Mouse (Mus musculus): Measurements from ENCODE around the gene Mrpl43.
"Not testable (repeated sequence)": the region's sequence is repeated elsewhere in the genome, so short reads cannot be mapped to it uniquely, and the experiment has no call there.

The Mrpl43 gene

GRCm38 (mm10) chr19:45005957-45006712, at the start of gene Mrpl43:
Gene Mrpl43 (minus strand): TSS chr19:45006442.
- peak; percentile 91 to 96 for DNase-seq (ENCODE audit: low spot score in 2 of 2)

DNA sequence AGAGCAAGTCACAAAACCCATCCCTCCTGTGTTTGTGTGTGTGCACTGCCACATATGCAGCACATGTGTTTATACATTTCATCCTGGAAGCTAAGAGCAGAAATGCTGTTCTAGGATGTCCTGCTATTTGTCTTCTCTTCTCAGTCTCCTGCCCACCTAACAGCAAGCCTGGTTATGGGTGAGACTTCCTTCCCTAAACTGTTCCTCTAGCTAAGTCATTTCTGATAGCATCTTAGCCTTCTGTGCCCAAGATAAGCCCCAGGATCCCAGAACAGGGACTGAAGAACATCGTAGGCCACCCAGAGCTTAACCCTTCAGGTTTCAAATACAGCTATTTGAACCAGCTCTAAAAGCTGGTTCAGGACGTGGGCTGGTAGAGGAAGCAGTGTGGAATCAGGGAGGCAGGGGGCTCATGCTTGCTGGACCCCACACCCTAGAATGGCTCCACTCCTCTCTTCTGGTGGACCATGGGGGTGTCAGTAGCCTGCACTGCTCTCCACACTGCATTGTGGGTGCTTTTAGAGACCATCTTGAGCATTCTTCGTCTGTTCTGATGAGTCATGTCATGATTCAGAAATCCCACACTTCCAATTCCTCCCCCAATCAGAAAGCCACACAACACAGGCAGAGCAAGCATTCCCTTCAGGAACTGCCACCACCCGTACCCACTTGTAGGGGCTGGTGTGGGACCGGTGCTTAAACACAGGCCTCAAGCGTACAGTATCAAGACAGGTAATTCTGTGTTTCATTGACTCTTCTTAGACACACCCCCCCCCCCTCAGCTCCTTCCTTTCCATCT, 48.8 kb upstream of the Mrpl43 start:
- DNase-seq (ENCODE audit: low spot score in 2 of 2) = no peak

GRCm38 (mm10) chr19:45053451-45053850, 47.2 kb upstream of the Mrpl43 start:
- DNase-seq (ENCODE audit: low spot score in 2 of 2) = no peak

DNA sequence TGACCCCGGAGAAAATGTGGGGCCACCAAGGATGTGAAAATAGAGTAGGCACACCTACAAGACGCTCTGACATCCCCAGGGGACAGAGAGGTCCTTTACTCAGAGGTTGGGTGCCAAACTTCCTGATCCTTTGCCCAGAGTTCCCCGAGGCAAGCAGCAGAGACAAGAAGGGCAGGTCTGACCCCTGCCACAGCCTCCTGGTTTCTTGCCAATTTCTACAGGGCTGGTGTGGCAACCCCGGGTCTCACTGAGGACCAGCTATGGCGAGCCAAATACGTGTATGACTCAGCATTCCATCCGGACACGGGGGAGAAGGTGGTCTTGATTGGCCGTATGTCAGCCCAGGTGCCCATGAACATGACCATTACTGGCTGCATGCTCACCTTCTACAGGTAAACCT, 43.3 kb upstream of the Mrpl43 start:
- no peak for DNase-seq (ENCODE audit: low spot score in 2 of 2)

- no peak for DNase-seq (ENCODE audit: low spot score in 2 of 2)
These were observed 42.6 kb upstream of the Mrpl43 start for GRCm38 (mm10) chr19:45048644-45049365.

DNA sequence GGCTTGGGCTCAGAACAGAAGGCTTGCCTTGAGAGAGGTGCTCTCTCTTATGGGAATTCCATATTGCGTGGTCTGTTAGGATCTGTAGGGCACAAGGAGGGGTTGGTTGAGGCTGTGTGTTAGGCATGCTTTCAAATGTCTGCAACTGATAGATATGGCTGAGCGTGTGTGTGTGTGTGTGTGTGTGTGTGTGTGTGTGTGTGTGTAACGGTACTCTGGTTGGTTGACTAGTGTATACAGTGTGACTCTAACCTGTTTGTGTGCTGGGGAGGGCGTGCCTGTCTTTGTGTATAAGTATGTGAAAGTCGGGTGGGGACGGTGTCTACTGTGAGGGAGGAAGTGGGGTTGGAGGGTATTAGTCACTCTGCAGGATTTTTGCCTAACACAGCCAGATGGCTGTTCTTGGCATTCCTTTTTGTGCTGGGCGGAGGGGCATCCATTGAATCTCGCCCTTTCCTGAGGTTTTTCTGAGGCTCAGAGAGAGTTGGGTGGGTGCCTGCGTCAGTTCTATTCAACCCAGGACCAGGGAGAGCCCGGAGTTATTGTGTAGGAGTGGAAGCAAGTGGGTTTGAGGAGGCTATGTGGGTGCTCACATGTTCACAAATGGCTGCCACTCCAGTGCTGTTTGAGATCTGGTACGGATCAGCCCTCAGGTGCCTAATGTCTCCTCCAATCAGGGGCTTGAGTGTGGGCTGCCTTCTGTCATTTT, 41.8 kb upstream of the Mrpl43 start:
- DNase-seq (ENCODE audit: low spot score in 2 of 2) = peak; percentile 87 to 92

- DNase-seq (ENCODE audit: low spot score in 2 of 2) = peak; percentile 76 to 91
These were observed 41.2 kb upstream of the Mrpl43 start, which contains the start of gene Sfxn3 for GRCm38 (mm10) chr19:45047417-45047934. Gene Sfxn3 (plus strand): TSS chr19:45047503.

- peak; percentile 84 to 89 for DNase-seq (ENCODE audit: low spot score in 2 of 2)
These were observed 40.5 kb upstream of the Mrpl43 start for GRCm38 (mm10) chr19:45046523-45047321.

DNA sequence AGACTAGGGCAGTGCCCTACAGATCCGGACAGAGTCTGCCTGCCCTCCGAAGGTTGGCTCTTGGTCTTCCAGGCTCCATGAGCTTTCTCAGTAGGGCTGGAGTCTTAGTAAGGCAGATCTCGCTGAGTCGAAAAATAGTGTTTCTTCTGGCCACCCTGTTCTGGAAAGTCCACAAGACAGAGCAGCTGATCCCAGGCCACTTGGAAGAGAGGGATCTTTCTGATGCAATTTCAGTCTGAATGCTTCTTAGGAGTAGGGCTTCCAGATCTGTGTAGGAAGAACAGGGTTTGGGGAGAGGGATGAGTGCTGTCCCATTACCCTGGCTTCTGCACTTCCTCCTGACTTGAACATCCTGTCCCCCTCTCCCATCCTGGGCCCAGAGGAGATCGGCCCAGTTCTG, 39.4 kb upstream of the Mrpl43 start, which contains the start of gene Pdzd7:
Gene Pdzd7, minus strand, starts transcription at position 67 of the 400 bp plus-strand sequence.
- no peak for DNase-seq (ENCODE audit: low spot score in 2 of 2)

- DNase-seq (ENCODE audit: low spot score in 2 of 2) = no peak
These were observed 39.0 kb upstream of the Mrpl43 start for GRCm38 (mm10) chr19:45045236-45045635.

DNA sequence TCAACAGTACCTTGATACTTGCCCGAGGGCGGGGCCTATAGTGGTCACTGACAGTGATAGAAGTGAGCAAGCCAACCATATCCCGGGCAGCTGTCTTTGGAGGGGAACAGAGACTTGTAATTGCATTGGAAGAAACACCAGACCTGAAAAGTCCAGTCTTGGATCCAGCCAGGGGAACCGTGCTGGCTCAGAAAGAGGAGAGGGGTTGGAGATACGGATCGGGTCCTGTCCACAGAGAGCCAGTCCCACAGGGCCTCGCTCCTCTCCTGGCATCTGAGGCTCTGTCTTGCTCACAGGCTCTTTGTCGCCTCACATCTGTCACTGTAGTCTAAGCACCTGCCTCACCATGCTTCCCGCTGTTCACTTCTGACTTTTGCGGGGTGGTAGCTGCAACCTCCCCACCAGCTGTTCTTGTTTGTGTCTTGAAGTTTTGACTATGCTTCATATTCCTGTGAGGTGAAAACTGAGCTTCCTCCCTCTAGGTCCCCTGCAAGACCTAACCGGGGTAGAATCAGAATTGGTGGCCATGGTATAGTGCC, 38.2 kb upstream of the Mrpl43 start:
- no peak for DNase-seq (ENCODE audit: low spot score in 2 of 2)

GRCm38 (mm10) chr19:45040214-45040613, 34.0 kb upstream of the Mrpl43 start:
- no peak for DNase-seq (ENCODE audit: low spot score in 2 of 2)

DNA sequence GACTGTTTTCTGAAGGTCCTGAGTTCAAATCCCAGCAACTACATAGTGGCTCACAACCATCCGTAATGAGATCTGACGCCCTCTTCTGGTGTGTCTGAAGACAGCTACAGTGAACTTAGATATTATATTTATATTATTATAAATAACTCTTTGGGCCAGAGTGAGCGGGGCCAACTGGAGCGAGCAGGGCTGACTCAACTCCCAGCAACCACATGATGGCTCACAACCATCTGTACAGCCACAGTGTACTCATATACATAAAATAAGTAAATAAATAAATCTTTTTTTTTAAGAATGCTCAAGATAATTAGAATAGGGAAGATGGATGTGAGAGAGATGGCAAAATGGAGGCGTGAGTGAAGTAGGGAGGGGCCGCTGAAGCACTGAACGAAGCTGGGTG, 32.0 kb upstream of the Mrpl43 start:
- not testable (repeated sequence) for DNase-seq (ENCODE audit: low spot score in 2 of 2)

DNA sequence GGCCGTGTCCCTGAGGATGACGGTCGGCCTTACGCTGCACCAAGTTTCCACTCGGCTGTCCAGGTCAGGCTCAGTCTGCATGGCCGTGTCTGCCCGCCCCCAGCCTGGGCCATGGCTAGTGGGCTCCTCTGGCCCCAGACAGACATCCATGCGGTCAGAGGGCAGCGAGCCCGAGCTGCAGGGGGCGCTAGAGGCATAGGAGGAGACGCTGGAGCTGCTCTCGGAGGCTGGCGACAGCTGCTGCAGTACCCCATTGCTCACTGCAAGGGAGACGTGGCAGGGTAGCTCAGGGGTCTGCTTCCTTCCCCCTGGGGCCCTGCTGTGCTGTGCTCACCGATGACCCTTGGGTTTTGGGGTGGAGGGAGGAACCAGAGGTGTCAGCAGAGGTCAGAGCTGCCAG, 30.6 kb upstream of the Mrpl43 start:
- DNase-seq (ENCODE audit: low spot score in 2 of 2) = no peak

DNA sequence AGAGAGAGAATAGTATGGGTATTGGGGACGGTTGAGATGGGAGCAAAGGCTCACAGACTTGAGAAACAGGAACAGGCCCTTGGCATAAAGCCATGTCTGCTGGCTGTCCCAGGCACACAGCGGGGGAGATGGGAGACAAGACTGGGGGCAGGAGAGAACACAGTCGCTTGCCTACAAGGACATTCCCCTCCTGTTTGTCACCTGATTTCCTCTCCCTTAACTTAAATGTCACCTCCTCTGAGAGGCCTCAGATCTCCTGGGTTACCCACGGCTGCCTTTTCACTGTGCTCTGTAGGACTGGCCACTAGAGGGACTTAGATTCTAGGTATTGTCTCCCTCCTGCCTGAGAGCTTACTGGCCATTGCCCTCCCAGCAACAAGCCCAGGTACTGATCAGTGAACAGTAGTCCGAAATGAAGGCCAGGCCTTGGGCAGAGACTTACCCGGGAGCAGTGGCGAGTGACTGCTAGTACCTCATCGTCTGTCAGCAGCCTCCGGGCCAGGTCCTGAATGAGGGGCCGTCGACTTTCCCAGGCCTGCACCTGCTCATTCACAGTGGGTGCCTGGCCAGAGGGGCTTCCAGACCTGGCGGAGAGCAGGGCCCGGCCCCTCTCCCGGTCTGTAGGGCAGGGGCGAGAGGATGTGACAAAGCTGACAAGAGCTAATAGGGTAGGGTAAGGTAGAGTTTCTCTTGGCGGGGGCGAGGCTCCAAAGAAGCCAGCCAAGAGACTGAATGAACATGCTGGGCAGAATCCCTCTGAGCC, 26.5 kb upstream of the Mrpl43 start:
- no peak for DNase-seq (ENCODE audit: low spot score in 2 of 2)

DNA sequence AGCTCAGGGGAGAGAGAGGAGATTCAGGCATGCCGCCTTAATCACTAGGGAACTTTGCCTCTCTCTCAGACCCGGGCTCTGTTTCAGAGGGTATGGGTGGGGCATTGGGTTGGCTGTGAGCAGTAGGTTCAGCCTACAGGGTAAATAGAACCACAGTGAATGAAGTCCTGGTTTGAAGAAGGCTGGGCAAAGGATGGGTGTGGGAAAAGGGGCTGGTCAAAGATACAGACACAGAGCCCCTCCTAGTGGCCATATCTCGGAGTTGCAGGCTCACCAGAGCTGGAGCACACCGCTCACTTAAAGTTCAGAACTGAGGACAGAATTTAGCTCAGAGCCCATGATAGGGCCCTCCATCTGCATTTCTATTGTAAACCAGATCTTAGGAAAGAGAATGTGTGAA, 25.5 kb upstream of the Mrpl43 start:
- peak in 1 of 2 experiments; percentile 82 for DNase-seq (ENCODE audit: low spot score in 2 of 2)

DNA sequence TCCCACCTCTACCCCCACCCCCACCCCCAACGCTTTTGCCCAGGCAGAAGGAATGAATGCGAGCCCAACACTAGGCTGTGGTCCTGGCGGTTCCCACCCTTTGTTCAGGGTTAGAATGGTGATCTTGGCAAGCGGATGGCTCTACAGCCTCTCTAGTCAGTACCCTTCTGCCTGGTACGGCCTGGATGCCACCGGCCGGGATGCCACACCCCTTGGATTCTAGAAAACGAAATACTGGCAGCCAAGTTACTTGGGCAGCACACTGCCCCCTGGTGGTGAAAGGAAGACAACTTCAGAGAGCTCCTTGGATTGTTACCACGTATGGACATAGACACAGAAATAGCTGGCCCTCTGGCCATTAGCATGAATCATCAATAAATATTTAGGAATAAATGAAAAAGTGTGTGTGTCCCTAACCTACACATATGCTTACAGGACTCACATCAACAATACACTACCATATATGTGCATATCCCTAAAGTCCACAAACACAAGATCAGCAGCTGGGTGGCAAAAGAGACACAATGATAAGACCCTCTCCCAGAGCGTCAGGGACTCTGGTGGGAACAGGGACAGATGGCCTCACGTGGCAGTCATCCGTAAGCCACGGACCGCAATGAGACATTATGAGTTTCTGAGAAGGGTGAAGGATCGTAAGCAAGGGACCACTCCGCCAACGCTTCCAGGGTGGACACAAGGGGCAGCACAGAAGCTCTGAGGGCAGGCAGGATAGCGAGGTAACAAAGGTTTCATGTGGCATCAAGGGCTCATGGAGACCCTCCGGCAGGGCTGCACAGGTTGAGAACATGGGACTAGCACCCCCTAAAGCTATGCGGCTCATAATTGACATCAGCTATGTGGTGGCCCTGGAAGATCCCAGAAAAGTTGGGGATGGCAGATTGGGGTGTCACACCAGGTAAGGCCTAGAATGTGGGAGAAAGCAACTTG, 24.8 kb upstream of the Mrpl43 start:
- DNase-seq (ENCODE audit: low spot score in 2 of 2) = peak in 1 of 2 experiments; percentile 85

DNA sequence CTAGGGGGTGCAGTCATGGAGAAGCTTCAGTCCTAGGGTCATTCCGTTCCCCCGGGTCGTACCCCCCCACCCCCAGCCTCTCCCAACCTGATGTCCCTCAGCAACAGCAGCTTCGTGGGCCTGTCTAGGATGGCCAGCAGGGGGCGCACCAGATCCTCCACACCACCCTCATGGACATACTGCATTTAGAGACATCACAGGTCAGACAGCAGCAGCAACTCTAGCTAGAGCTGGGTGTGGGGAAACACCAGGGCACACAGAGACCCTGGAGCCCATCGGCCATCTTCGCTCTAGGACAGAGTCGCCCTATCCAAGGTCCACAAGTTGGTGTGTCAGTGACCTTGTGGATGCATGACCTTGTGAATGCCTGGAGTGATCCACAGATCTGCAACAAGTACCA, 23.9 kb upstream of the Mrpl43 start:
- peak in 1 of 2 experiments; percentile 74 for DNase-seq (ENCODE audit: low spot score in 2 of 2)

All from left cerebral cortex, adult 9 months (tissue).